Mouse (Mus musculus): ENCODE results near the gene Plekhg6. TPM values are rescaled to one million over a fixed set of nuclear protein-coding genes. Genes with fewer than 3 reads are reported as not detected.

Plekhg6 gene
- total RNA-seq, 1 experiment: 1.1 TPM

- Histone ChIP-seq H3K4me3 (ENCODE audit: insufficient read depth in 1 of 2, low read depth in 1 of 2, low read length in 2 of 2, poor library complexity in 1 of 2, severe bottlenecking in 1 of 2) (no peak overlapping the region), H3K27ac (ENCODE audit: insufficient read depth, low read depth, low read length, poor library complexity, severe bottlenecking) (no peak overlapping the region), H3K36me3 (ENCODE audit: control insufficient read depth, insufficient read depth, low read length, poor library complexity, severe bottlenecking) (no peaks in the 10 kb centered on the region), H3K4me1 (ENCODE audit: control insufficient read depth in 2 of 2, insufficient read depth in 2 of 2, low read length in 2 of 2, poor library complexity in 1 of 2) (peaks cover 0 to 27% of the 10 kb centered on the region in 2 experiments; a peak in 2 of 4 replicates), H3K9ac (ENCODE audit: insufficient read depth, low read depth, low read length, poor library complexity, severe bottlenecking) (no peak overlapping the region), H3K9me3 (ENCODE audit: control insufficient read depth, insufficient read depth, low read depth, low read length) (no peaks in the 10 kb centered on the region)
- in situ Hi-C loops (cut with MboI; ENCODE audit: low sequenced_read_pairs in 2 of 2, unreplicated experiment in 2 of 2): no loop called here
- TF ChIP-seq ZC3H11A (IDR thresholded peaks at IDR 0.05; ENCODE audit: borderline replicate concordance, low read depth, low read length) (no peak), MAFK (IDR thresholded peaks at IDR 0.05; ENCODE audit: insufficient read depth, low read depth, low read length) (no peak), CHD2 (IDR thresholded peaks at IDR 0.05; ENCODE audit: low read depth, low read length) (no peak)
- DNase-seq (ENCODE audit: low read depth, low spot score): no peak
Observed at GRCm38 (mm10) chr6:125317077-125317476, 63.5 kb downstream of the Plekhg6 start.

DNA sequence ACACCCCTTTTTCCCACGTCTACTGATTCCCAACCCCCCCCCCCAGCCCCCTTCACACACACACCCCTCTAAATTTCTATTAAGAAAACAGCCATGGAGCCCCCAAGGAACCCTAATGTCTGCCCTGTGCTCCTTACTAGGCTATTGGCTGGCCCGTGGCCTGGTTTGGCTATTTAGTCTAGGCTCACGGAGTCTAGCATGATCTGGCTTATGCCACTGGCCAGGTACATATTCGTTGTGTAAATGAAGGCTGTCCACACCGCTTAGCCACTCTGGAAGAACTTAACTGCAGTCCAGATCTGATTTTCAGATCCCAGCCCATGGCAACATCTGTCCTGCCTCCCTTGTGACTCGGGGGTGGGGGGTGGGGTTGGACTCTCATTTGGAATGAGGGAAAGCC is 65.8 kb downstream of the Plekhg6 start:
- H3K36me3 ChIP-seq (ENCODE audit: control insufficient read depth, insufficient read depth, low read length, poor library complexity, severe bottlenecking): no peaks in the 10 kb centered on the region
- peaks cover 0 to 13% of the 10 kb centered on the region in 2 experiments; a peak in 2 of 4 replicates for H3K4me1 ChIP-seq (ENCODE audit: control insufficient read depth in 2 of 2, insufficient read depth in 2 of 2, low read length in 2 of 2, poor library complexity in 1 of 2)
- in situ Hi-C loops (cut with MboI; ENCODE audit: low sequenced_read_pairs in 2 of 2, unreplicated experiment in 2 of 2): no loop called here
- H3K27ac ChIP-seq (ENCODE audit: insufficient read depth, low read depth, low read length, poor library complexity, severe bottlenecking): no peak overlapping the region
- H3K9ac ChIP-seq (ENCODE audit: insufficient read depth, low read depth, low read length, poor library complexity, severe bottlenecking): no peak overlapping the region
- TF ChIP-seq MAFK (IDR thresholded peaks at IDR 0.05; ENCODE audit: insufficient read depth, low read depth, low read length): no peak
- no peaks in the 10 kb centered on the region for H3K9me3 ChIP-seq (ENCODE audit: control insufficient read depth, insufficient read depth, low read depth, low read length)
- no peak overlapping the region for H3K4me3 ChIP-seq (ENCODE audit: insufficient read depth in 1 of 2, low read depth in 1 of 2, low read length in 2 of 2, poor library complexity in 1 of 2, severe bottlenecking in 1 of 2)
- no peak for DNase-seq (ENCODE audit: low read depth, low spot score)

- TF ChIP-seq HCFC1 (IDR thresholded peaks at IDR 0.05; ENCODE audit: borderline replicate concordance, insufficient read depth, low read length): no peak
- no peak for TF ChIP-seq ZC3H11A (IDR thresholded peaks at IDR 0.05; ENCODE audit: borderline replicate concordance, low read depth, low read length)
- TF ChIP-seq MAFK (IDR thresholded peaks at IDR 0.05; ENCODE audit: insufficient read depth, low read depth, low read length): no peak
- TF ChIP-seq ZNF384 (IDR thresholded peaks at IDR 0.05; ENCODE audit: low read depth, low read length): no peak
- no peak for TF ChIP-seq CHD2 (IDR thresholded peaks at IDR 0.05; ENCODE audit: low read depth, low read length)
- in situ Hi-C loops (cut with MboI; ENCODE audit: low sequenced_read_pairs in 2 of 2, unreplicated experiment in 2 of 2): no loop called here
- peak overlapping the region; percentile 51 for H3K9ac ChIP-seq (ENCODE audit: insufficient read depth, low read depth, low read length, poor library complexity, severe bottlenecking)
- no peaks in the 10 kb centered on the region for H3K9me3 ChIP-seq (ENCODE audit: control insufficient read depth, insufficient read depth, low read depth, low read length)
- H3K36me3 ChIP-seq (ENCODE audit: control insufficient read depth, insufficient read depth, low read length, poor library complexity, severe bottlenecking): no peaks in the 10 kb centered on the region
- H3K4me3 ChIP-seq (ENCODE audit: insufficient read depth in 1 of 2, low read depth in 1 of 2, low read length in 2 of 2, poor library complexity in 1 of 2, severe bottlenecking in 1 of 2): peak overlapping the region; percentile 55 to 60; a peak in 3 of 4 replicates
- H3K27ac ChIP-seq (ENCODE audit: insufficient read depth, low read depth, low read length, poor library complexity, severe bottlenecking): no peak overlapping the region
- DNase-seq (ENCODE audit: low read depth, low spot score): no peak
- peaks cover 0 to 16% of the 10 kb centered on the region in 2 experiments; a peak in 2 of 4 replicates for H3K4me1 ChIP-seq (ENCODE audit: control insufficient read depth in 2 of 2, insufficient read depth in 2 of 2, low read length in 2 of 2, poor library complexity in 1 of 2)
Observed at GRCm38 (mm10) chr6:125314231-125314563, 66.4 kb downstream of the Plekhg6 start.

DNA sequence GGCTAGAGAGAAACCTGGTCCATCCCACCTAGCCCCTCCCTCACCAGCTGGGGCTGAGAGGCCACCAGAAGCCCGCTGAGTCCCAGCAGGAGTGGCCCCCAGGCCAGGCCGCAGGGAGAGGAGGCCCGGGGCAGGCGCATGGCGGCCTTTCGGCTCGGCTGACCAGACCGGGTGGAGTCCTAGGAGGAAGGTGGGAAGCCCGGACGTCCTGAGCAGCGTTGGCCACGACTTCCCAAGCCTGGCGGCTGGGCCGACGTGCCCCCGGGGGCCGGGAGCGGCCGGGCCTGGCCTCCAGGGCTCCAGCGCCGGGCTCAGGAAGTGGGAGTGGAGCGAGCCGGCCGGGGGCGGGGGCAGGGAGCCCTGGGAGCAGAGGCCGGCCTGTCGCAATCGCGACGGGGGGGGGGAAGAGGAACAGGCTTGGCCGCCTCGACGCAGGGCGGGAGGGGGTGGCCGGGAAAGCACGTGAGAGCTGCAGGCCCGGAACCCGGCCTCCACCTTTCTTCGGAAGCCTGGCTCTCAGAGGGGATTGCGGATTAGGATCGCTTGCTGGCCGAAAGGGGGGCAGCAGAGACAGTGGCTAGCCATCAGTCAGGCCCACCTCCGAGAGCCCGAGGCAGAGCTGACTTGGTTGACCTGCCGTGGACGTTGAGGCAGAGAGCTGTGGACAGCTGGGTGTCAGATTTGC is 66.9 kb downstream of the Plekhg6 start, which contains the start of gene Ltbr:
Ltbr (minus strand) TSS at position 340 of the 685 bp plus-strand sequence.
- Histone ChIP-seq H3K36me3 (ENCODE audit: control insufficient read depth, insufficient read depth, low read length, poor library complexity, severe bottlenecking) (no peaks in the 10 kb centered on the region), H3K9me3 (ENCODE audit: control insufficient read depth, insufficient read depth, low read depth, low read length) (no peaks in the 10 kb centered on the region), H3K4me3 (ENCODE audit: insufficient read depth in 1 of 2, low read depth in 1 of 2, low read length in 2 of 2, poor library complexity in 1 of 2, severe bottlenecking in 1 of 2) (peak within 1 kb of the TSS; percentile 55 to 60), H3K9ac (ENCODE audit: insufficient read depth, low read depth, low read length, poor library complexity, severe bottlenecking) (peak within 1 kb of the TSS; percentile 51), H3K4me1 (ENCODE audit: control insufficient read depth in 2 of 2, insufficient read depth in 2 of 2, low read length in 2 of 2, poor library complexity in 1 of 2) (peaks cover 0 to 18% of the 10 kb centered on the region in 2 experiments; a peak in 2 of 4 replicates), H3K27ac (ENCODE audit: insufficient read depth, low read depth, low read length, poor library complexity, severe bottlenecking) (no peak within 1 kb of the TSS)
- no peak for TF ChIP-seq ZNF384 (IDR thresholded peaks at IDR 0.05; ENCODE audit: low read depth, low read length)
- no peak for TF ChIP-seq HCFC1 (IDR thresholded peaks at IDR 0.05; ENCODE audit: borderline replicate concordance, insufficient read depth, low read length)
- no peak for TF ChIP-seq MAFK (IDR thresholded peaks at IDR 0.05; ENCODE audit: insufficient read depth, low read depth, low read length)
- TF ChIP-seq ZC3H11A (IDR thresholded peaks at IDR 0.05; ENCODE audit: borderline replicate concordance, low read depth, low read length): no peak
- no peak for TF ChIP-seq CHD2 (IDR thresholded peaks at IDR 0.05; ENCODE audit: low read depth, low read length)
- DNase-seq (ENCODE audit: low read depth, low spot score): no peak
- in situ Hi-C loops (cut with MboI; ENCODE audit: low sequenced_read_pairs in 2 of 2, unreplicated experiment in 2 of 2): no loop called here

Other genes starting within 250 kb of the Plekhg6 start
- 159 and 174 TPM in 2 replicates for gene Nop2, start 248.9 kb downstream of the Plekhg6 start, total RNA-seq (2012; rRNA removed)
- gene Iffo1, start 235.6 kb downstream of the Plekhg6 start, total RNA-seq (2012; rRNA removed): 15.1 and 16.5 TPM in 2 replicates
- 2,407 and 2,462 TPM in 2 replicates for gene Gapdh, start 214.3 kb downstream of the Plekhg6 start, total RNA-seq (2012; rRNA removed)
- gene Ncapd2, start 189.1 kb downstream of the Plekhg6 start, total RNA-seq (2012; rRNA removed): 159 and 187 TPM in 2 replicates
- 155 and 184 TPM in 2 replicates for gene Mrpl51, start 189.0 kb downstream of the Plekhg6 start, total RNA-seq (2012; rRNA removed)
- gene Vamp1, start 165.2 kb downstream of the Plekhg6 start, total RNA-seq (2012; rRNA removed): 3.5 and 4.6 TPM in 2 replicates
- 4.2 and 6.4 TPM in 2 replicates for gene Tapbpl, start 148.9 kb downstream of the Plekhg6 start, total RNA-seq (2012; rRNA removed)
- 0.22 TPM in 1 of 2 replicates, not detected in the other for gene Cd27, start 143.8 kb downstream of the Plekhg6 start, total RNA-seq (2012; rRNA removed)
- gene Tuba3a, start 94.8 kb downstream of the Plekhg6 start, total RNA-seq (2012; rRNA removed): 53.3 and 84.8 TPM in 2 replicates
- 8.7 and 14.3 TPM in 2 replicates for gene Ltbr, start 66.9 kb downstream of the Plekhg6 start, total RNA-seq (2012; rRNA removed)
- gene Scnn1a, start 60.1 kb downstream of the Plekhg6 start, total RNA-seq (2012; rRNA removed): 0.11 and 0.31 TPM in 2 replicates
- 6.1 and 7.7 TPM in 2 replicates for gene Tnfrsf1a, start 31.4 kb downstream of the Plekhg6 start, total RNA-seq (2012; rRNA removed)
- 228 and 374 TPM in 2 replicates for gene Cd9, start 114.0 kb upstream of the Plekhg6 start, total RNA-seq (2012; rRNA removed)
- gene Vwf, start 166.0 kb upstream of the Plekhg6 start, total RNA-seq (2012; rRNA removed): 3.0 and 6.8 TPM in 2 replicates

Measured in ES-E14 (cell line).